Mouse (Mus musculus): ENCODE measurements at regions not wholly inside any gene's neighbourhood (a gene's known extent, or its start where the extent isn't known, plus 50 kb on each side); places are given as distances from the start of the nearest gene placed in this dataset.

DNA sequence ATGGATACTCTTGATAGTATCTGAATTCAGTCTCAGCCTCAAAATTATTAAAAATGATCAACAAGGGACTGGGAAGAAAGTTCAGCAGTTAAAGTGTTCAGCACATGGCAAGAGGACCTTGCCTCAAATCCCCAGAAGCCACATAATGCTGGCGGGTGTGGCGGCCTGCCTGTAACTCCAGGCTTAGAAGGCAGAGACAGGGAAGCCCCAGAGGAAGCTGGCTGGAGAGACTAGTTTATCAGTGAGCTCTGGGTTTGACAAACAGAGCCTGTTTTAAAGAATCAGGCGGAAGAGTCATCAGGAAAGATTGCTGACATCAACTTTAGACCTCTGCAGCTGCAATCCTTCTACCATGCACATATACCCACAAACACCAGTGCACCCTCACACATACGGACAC is 52.1 kb upstream of the Fyn start:
- H3K27ac ChIP-seq (ENCODE audit: control insufficient read depth, insufficient read depth, low read depth, low read length, poor library complexity) = no peak overlapping the region
- WGBS = 67% methylated on average over 4 of the region's 4 CpGs
- no peak overlapping the region for H3K4me3 ChIP-seq (replicated peaks; ENCODE audit: control insufficient read depth, low read depth, low read length)
- TF ChIP-seq CTCF (IDR thresholded peaks at IDR 0.05; ENCODE audit: control insufficient read depth, insufficient read depth, low read length) (no peak), POLR2A (IDR thresholded peaks at IDR 0.05; ENCODE audit: borderline replicate concordance, control insufficient read depth, low read depth, low read length) (no peak)
- no peaks in the 10 kb centered on the region; the same call in 1 of the 2 replicates for H3K4me1 ChIP-seq (ENCODE audit: control insufficient read depth, insufficient read depth, low read length)

DNA sequence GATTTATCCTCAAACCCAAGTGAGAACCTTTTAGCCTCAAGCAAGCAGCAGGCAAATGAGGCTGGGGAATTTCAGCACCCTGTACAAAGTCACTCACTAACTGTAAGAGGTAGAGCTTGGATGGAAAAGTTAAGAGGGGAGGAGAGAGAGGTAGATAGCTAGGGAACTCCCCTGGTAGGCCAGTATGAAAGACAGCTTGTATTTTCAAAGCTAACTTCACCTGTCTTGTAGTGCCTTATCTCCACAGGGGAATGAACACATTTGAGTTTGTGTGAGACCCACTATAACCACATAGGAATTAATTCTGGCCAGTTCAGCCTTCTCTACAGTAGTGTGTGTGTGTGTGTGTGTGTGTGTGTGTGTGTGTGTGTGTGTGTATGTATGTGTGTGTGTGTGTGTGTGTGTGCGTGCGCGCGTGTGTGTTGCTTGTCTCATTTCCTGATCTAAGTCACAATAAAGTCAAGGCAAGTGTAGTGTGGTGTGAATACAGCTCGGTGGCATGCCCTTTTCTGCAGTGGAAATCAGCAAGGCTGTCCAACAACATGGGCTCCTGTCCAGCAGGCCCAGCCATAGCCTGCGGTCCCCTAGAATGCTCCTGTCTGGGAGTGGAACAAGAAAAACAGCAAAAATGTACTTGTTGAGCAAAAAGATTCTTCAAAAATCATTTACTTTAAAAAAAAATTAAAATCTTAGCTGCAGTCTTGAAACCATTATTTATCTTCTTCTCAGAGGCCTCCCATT is 53.1 kb upstream of the Fyn start:
- H3K27ac ChIP-seq (ENCODE audit: control insufficient read depth, insufficient read depth, low read depth, low read length, poor library complexity) = no peak overlapping the region
- WGBS = 81% methylated on average over 6 of the region's 6 CpGs
- peaks cover under 1% of the 10 kb centered on the region for H3K4me1 ChIP-seq (ENCODE audit: control insufficient read depth, insufficient read depth, low read length)
- H3K4me3 ChIP-seq (replicated peaks; ENCODE audit: control insufficient read depth, low read depth, low read length) = no peak overlapping the region
- no peak for TF ChIP-seq CTCF (IDR thresholded peaks at IDR 0.05; ENCODE audit: control insufficient read depth, insufficient read depth, low read length)
- no peak for TF ChIP-seq POLR2A (IDR thresholded peaks at IDR 0.05; ENCODE audit: borderline replicate concordance, control insufficient read depth, low read depth, low read length)

DNA sequence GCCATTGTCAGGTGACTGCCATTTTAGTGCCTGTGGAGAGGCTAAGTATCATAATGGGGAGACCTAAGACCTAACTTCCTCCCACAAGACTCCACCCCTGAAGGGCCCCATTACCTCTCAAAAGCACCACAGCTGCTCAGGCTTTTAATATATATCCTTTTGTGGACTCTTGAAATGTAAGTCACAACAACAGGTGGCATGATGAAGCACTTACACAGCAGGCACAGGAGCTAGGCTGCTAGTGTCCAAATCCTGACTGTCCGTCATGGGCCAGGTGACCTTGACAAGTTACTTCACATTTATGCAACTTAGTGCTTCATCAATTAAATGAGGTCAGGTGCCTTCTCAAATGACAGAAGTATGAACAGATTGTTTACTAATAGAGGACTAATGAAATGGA is 57.2 kb upstream of the Fyn start:
- TF ChIP-seq CTCF (IDR thresholded peaks at IDR 0.05; ENCODE audit: control insufficient read depth, insufficient read depth, low read length) (no peak), POLR2A (IDR thresholded peaks at IDR 0.05; ENCODE audit: borderline replicate concordance, control insufficient read depth, low read depth, low read length) (no peak)
- Histone ChIP-seq H3K27ac (ENCODE audit: control insufficient read depth, insufficient read depth, low read depth, low read length, poor library complexity) (no peak overlapping the region), H3K4me3 (replicated peaks; ENCODE audit: control insufficient read depth, low read depth, low read length) (no peak overlapping the region), H3K4me1 (ENCODE audit: control insufficient read depth, insufficient read depth, low read length) (peaks cover 2% of the 10 kb centered on the region)
- WGBS = 71% methylated on average over 1 of the region's 1 CpGs

DNA sequence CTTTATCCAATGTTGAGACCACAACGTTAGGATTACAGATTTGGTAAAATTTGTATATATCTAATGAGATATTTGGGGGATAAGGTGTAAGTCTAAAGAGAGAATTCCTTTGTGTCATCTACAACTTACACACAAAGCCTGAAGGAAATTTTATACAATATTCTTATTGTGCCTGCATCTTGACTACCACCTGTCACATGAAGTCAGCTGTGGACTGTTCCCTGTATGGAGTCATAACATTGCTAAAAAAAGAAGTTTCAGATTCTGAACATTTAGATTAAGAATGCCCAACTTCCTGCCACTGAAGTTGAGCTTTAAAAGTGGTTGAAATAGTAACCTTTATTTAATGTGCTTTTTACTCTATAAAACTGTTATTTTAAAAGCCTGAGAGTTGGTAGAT is 60.1 kb upstream of the Fyn start:
- WGBS = 65% methylated on average over 1 of the region's 1 CpGs
- H3K4me1 ChIP-seq (ENCODE audit: control insufficient read depth, insufficient read depth, low read length) = peaks cover 2% of the 10 kb centered on the region
- TF ChIP-seq POLR2A (IDR thresholded peaks at IDR 0.05; ENCODE audit: borderline replicate concordance, control insufficient read depth, low read depth, low read length) (no peak), CTCF (IDR thresholded peaks at IDR 0.05; ENCODE audit: control insufficient read depth, insufficient read depth, low read length) (no peak)
- H3K4me3 ChIP-seq (replicated peaks; ENCODE audit: control insufficient read depth, low read depth, low read length) = no peak overlapping the region
- no peak overlapping the region for H3K27ac ChIP-seq (ENCODE audit: control insufficient read depth, insufficient read depth, low read depth, low read length, poor library complexity)

DNA sequence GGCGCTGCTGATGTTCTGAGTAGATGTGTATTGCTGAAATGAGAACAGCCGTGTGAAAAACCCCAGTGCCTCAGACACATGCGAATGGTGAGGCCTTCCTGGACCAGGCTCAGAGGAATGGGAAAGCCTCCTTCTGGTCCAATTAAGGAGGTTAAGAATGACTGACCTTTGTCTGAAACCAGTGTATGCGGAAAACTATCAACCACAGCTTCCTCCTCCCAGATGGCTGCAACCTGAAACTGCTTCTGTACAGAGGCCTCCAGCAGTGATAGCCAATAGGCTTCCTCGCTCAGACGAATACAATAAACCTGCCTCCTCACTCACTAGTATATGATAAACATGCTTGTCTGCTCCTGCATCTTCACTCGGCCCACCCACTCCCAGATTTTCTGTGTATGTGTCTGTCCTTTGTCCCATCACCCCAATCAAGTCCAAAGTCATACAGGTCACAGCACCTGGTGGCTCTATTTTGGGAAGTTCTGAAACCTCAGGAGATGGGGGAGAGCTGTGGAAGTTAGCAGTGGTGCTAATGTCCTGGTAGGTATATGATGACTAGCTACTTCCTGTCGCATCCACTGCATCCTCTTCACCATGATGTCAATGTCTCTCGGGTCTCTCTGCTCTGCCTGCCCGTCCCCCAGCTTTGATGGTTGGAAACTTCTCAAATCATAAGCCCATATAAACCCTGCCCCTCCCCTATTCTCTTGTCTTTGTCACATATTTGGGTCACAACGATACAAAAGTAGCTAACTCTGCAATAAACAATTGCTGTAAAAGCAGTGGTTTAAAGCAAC is 75.8 kb upstream of the Fyn start:
- H3K4me1 ChIP-seq (ENCODE audit: control insufficient read depth, insufficient read depth, low read length) = peaks cover 3% of the 10 kb centered on the region
- TF ChIP-seq CTCF (IDR thresholded peaks at IDR 0.05; ENCODE audit: control insufficient read depth, insufficient read depth, low read length) (no peak), POLR2A (IDR thresholded peaks at IDR 0.05; ENCODE audit: borderline replicate concordance, control insufficient read depth, low read depth, low read length) (no peak)
- no peak overlapping the region for H3K4me3 ChIP-seq (replicated peaks; ENCODE audit: control insufficient read depth, low read depth, low read length)
- H3K27ac ChIP-seq (ENCODE audit: control insufficient read depth, insufficient read depth, low read depth, low read length, poor library complexity) = no peak overlapping the region
- 35% methylated on average over 11 of the region's 11 CpGs for WGBS

DNA sequence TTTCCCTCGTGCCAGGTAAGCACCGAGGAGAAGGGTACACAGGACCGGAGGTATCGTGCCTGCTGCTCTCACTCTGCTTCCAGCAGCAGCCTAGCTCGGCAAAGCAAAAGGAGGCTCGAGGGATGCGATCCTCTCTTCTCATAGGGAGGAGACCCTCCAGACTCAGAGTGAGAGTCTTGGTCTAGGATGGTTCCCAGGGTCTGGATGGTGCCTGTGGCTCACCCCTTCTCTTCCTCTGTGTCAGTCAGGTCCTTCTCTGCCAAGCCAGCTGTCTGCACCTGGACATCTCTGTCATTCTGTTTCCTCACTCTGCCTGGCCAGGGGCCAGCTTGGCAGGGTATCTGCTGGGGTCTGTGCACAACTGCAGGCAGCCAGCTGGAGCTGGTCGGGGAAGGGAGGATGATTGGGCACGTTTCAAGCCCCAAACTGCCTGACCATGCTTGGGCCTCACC is 76.9 kb upstream of the Fyn start:
- 64% methylated on average over 9 of the region's 9 CpGs for WGBS
- Histone ChIP-seq H3K27ac (ENCODE audit: control insufficient read depth, insufficient read depth, low read depth, low read length, poor library complexity) (no peak overlapping the region), H3K4me3 (replicated peaks; ENCODE audit: control insufficient read depth, low read depth, low read length) (no peak overlapping the region), H3K4me1 (ENCODE audit: control insufficient read depth, insufficient read depth, low read length) (peaks cover 3% of the 10 kb centered on the region)
- TF ChIP-seq POLR2A (IDR thresholded peaks at IDR 0.05; ENCODE audit: borderline replicate concordance, control insufficient read depth, low read depth, low read length) (no peak), CTCF (IDR thresholded peaks at IDR 0.05; ENCODE audit: control insufficient read depth, insufficient read depth, low read length) (no peak)

DNA sequence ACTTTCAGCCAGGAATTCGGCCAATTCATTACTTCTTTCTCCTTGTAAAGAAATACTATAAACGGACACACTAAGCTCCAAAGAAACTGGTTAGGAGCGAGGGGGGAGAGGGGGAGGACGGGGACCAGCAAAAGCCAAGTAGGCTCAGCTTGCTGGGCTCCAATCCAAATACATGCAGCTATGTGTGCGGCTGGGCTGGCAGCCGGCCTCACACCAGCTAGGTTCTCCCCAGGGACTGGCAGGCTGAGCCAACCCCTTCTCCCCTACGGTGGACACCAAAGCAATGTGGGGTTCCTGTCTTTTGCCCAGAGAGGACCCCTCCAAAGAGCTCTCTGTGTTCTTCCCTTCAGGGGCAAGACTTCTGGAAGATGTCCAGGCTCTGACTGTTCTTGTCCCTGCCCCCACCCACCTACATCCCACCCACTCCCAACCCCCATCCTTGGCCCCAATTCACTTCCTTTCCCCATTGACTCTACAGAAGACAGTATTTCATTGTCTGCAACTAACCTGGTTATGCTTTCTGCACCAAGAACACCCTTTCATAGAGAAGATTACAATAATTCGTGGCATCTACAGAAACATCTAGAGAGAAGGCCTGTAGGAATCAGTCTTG is 77.4 kb upstream of the Fyn start:
- Histone ChIP-seq H3K4me1 (ENCODE audit: control insufficient read depth, insufficient read depth, low read length) (peaks cover 3% of the 10 kb centered on the region), H3K27ac (ENCODE audit: control insufficient read depth, insufficient read depth, low read depth, low read length, poor library complexity) (no peak overlapping the region), H3K4me3 (replicated peaks; ENCODE audit: control insufficient read depth, low read depth, low read length) (no peak overlapping the region)
- TF ChIP-seq CTCF (IDR thresholded peaks at IDR 0.05; ENCODE audit: control insufficient read depth, insufficient read depth, low read length) (no peak), POLR2A (IDR thresholded peaks at IDR 0.05; ENCODE audit: borderline replicate concordance, control insufficient read depth, low read depth, low read length) (no peak)
- 48% methylated on average over 8 of the region's 8 CpGs for WGBS

DNA sequence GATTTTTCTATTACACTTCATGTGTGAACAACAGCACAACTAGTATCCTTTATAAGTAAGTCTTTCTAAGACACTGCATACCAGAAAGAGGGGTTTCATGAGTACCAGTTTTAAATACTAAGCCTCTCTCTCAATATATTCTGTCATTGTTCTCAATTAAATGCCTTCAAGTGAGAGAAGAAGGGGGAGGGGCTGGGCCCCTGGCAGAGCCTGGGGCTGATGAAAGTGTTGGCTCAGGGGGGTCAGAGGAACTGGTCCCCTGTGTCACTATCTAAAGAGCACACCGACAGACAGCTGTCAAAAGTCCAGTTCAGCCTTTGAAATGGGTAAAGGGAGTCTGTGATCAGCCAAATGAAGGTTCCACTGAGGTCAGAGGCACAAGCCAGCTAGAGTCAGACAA is 78.4 kb upstream of the Fyn start:
- WGBS = 82% methylated on average over 1 of the region's 1 CpGs
- Histone ChIP-seq H3K4me3 (replicated peaks; ENCODE audit: control insufficient read depth, low read depth, low read length) (no peak overlapping the region), H3K4me1 (ENCODE audit: control insufficient read depth, insufficient read depth, low read length) (peaks cover 3% of the 10 kb centered on the region), H3K27ac (ENCODE audit: control insufficient read depth, insufficient read depth, low read depth, low read length, poor library complexity) (no peak overlapping the region)
- TF ChIP-seq POLR2A (IDR thresholded peaks at IDR 0.05; ENCODE audit: borderline replicate concordance, control insufficient read depth, low read depth, low read length) = no peak

Data from bone marrow, adult 2 months (tissue).